Mouse (Mus musculus): ENCODE data around the gene Smyd3.

DNA sequence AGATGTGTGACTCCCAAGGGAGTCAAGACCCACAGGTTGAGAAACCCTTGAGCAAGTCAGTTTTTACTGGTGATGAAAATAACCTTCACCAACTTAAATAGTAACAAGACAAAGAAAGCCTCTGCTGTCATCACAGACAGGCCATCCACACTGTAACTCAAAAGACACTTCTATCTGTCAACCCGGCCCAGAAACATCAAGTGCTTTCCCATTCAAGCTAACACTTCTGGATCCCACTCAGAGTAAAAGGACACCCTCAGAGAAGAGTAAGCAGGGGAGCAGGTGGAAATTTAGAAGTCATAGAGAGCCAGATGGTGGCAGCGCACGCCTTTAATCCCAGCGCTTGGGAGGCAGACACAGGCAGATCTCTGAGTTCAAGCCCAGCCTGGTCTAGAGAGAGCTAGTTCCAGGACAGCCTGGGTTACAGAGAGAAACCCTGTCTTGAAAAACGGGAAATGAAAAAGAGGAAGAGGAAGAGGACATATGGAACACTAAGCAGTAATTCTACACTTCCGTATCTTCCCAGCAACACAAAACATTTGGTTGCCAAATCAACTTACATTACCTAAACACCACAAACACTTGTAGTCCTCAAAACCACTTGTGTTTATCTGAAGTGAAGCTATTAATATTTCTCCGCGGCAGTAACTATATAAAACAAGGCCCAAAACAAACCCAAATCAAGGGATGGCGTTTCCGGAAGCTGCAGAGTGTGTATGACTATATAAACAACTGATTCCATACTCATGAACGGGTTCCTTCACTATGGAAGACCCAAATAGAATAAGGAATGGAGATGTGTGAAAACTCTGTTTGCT, 83.2 kb downstream of the Smyd3 start:
- TF ChIP-seq CTCF (IDR thresholded peaks at IDR 0.05; ENCODE audit: low read depth, low read length) (no peak), POLR2A (IDR thresholded peaks at IDR 0.05; ENCODE audit: insufficient read depth, low read length) (no peak), EP300 (IDR thresholded peaks at IDR 0.05; ENCODE audit: insufficient read depth, low read depth, low read length) (no peak)
